Mouse (Mus musculus): ENCODE data around the gene Myadml2. TPM values are rescaled to one million over a fixed set of nuclear protein-coding genes. Genes with fewer than 3 reads are reported as not detected.
"Not testable (repeated sequence)": the region's sequence is repeated elsewhere in the genome, so short reads cannot be mapped to it uniquely, and the experiment has no call there.

The Myadml2 gene
- not detected for total RNA-seq (2021)
- long read RNA-seq, experiment 1, partial matches to known transcripts = 0 of 3 reads
- long read RNA-seq, experiment 1, other reads (novel, unspliced or antisense) = 3 of 3 reads
- long read RNA-seq, experiment 2 = 0 reads

GRCm38 (mm10) chr11:120648001-120648476 lies at the start of gene Myadml2:
Gene Myadml2 (minus strand): TSS chr11:120648158.
- DNase-seq = peak in 1 of 2 experiments; percentile 38

DNA sequence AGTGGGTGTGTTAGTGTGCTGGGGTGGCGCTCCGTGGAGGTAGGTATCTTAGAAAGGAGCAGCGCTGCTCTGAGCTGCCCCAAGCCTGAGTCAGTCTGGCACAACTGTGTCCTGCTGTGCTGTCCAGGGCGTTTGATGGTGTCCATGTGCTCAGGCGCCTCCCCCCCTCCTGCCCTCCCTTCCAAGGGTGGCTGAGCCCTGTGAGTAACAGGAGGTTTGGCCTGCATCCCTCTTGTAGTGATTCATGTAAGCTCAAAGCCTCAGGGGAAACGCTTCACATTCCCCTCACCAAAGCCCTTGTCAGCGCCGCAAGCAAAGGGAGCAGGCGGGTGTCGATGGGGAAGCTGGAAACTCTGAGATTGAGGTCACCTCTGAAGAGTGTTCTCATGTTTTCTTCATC lies 49.8 kb upstream of the Myadml2 start:
- DNase-seq = peak; percentile 87 to 88

GRCm38 (mm10) chr11:120696568-120696967 lies 48.6 kb upstream of the Myadml2 start:
- no peak for DNase-seq

DNA sequence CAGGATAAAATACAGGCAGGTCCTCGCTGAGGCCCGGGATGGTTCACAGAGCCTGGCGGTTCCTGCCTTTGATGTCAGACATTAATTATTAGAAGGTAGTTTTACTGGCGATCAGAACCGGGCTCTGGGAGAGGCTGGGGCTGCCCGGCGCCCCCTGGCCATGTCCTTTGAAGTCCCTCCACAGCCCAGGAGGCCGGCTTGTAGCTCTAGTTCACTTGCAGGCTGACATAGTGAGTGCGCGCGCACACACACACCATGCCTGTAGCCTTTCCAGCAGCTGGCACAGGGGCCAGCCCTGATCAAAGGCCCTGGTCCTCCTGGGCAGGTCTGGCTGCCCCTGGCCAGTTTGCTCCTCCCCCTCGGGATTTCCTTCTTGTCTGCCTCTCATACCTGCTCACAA lies 47.7 kb upstream of the Myadml2 start:
- peak; percentile 52 to 63 for DNase-seq

- peak; percentile 49 to 65 for DNase-seq
Observed at GRCm38 (mm10) chr11:120695184-120695583, 47.2 kb upstream of the Myadml2 start.

- DNase-seq = peak in 1 of 2 experiments; percentile 9
Observed at GRCm38 (mm10) chr11:120693461-120693860, 45.5 kb upstream of the Myadml2 start.

- peak; percentile 62 to 75 for DNase-seq
Observed at GRCm38 (mm10) chr11:120692471-120693011, 44.6 kb upstream of the Myadml2 start.

GRCm38 (mm10) chr11:120689365-120689764 lies 41.4 kb upstream of the Myadml2 start:
- peak in 1 of 2 experiments; percentile 0 for DNase-seq

DNA sequence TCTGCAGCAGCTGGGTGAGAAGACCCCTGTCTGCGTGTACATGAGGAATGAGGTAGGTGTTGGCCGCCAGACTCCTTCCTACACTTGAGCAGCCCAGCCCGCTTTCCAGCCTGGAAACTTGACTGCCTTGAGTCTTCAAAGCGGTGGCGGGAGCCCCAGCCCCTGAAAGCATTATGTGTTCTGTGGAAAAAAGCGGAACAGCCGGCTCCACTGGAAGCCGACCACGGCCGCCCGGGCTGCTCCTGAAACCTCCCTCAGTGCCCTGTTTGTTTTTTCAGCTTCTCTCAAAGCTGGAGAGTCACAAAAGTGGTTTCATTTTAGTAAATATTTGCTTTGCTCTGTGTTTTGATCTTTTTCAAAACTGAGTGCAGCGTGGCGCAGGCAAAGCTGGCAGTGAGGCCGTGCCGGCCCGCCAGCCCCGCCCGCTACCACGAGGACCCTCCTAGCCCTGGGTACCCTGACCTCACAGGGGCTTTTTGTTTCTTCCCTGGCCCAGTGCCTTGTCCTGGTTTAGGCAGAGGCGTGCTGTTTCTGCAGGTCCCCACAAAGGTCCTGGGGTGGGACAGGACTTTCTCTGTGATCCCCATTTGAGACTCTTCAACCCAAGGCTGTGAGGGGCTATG lies 38.8 kb upstream of the Myadml2 start:
- DNase-seq = no peak

DNA sequence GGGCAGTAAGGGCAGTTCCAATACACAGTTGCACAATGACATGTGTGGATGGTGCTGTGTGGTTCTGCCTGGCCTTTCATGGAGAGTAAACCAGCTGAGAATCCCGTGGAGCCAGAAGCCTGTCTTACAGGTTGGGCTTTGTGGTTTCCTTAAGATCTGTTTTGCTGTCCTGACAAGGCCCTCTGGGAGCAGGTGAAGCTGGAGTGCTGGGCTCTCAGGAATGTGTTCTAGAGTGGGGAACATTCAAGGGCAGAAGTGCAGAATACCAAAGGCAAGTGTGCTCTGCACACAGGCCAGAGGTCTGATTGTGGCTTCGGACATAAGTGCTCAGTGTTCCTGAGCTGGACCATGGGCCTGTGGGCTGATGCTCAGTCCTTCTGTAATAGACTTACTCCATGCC lies 36.7 kb upstream of the Myadml2 start:
- no peak for DNase-seq

- DNase-seq = no peak
Observed at GRCm38 (mm10) chr11:120684086-120684485, 36.1 kb upstream of the Myadml2 start.

DNA sequence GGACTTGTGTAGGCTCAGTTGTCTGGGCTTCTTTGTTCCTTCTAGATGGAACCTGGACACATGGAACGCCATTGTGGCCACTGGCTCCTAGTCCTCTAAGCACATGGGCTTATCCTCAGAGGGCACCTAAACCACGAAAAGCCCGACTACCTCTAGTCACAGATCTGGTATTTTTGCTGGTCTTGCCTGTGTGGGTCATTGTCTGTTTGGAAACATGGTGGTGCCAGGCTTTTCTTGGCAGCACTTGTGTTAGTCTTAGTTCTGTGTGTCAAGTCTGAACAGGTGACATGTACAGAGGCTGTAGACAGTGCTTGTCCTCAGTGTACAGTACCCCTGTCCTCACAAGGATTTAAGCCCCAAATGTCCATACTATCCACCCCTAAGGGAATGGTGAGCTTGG lies 35.6 kb upstream of the Myadml2 start:
- DNase-seq = no peak

- no peak for DNase-seq
Observed at GRCm38 (mm10) chr11:120682683-120683082, 34.7 kb upstream of the Myadml2 start.

GRCm38 (mm10) chr11:120679909-120680308 lies 32.0 kb upstream of the Myadml2 start:
- no peak for DNase-seq

DNA sequence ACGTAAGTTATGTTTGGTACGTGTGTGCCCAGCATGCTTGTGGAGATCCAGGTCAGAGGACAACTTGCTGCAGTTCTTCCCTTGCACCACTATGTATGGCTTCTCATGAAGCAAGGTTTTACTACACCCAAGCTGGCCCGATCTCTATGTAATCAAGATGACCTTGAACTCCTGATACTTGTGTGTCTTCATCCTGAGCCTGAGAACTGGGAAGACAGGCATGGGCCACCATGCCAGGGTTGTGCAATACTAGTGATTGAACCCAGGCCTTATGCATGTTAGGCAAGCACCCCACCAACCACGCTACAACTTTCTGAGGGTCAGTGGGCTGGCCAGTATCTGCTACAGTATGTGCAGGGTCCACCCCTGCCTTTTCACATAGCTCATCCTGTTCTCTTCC lies 29.0 kb upstream of the Myadml2 start:
- peak; percentile 44 to 62 for DNase-seq

DNA sequence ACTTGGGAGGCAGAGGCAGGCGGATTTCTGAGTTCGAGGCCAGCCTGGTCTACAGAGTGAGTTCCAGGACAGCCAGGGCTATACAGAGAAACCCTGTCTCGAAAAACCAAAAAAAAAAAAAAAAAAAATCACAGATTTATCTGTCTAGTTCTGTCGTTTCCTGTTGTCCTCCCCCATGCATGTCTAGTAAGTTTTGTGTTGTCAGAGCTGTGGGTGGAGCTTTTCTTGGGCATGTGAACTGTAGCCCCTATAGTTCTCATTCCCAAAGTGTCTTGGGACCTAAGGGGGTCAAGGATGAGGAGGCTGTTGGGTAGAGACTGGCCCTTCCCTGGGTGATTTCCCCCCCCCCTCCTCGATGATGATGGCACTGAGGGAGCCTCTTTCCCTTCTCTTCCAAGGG lies 27.9 kb upstream of the Myadml2 start:
- not testable (repeated sequence) for DNase-seq

- DNase-seq = no peak
Observed at GRCm38 (mm10) chr11:120673594-120674122, 25.7 kb upstream of the Myadml2 start.

GRCm38 (mm10) chr11:120672687-120673593 lies 25.0 kb upstream of the Myadml2 start, which contains the start of gene Aspscr1:
Gene Aspscr1 (plus strand): TSS chr11:120672973.
- DNase-seq = peak; percentile 98 to 100

- no peak for DNase-seq
Observed at GRCm38 (mm10) chr11:120666617-120667016, 18.7 kb upstream of the Myadml2 start.

DNA sequence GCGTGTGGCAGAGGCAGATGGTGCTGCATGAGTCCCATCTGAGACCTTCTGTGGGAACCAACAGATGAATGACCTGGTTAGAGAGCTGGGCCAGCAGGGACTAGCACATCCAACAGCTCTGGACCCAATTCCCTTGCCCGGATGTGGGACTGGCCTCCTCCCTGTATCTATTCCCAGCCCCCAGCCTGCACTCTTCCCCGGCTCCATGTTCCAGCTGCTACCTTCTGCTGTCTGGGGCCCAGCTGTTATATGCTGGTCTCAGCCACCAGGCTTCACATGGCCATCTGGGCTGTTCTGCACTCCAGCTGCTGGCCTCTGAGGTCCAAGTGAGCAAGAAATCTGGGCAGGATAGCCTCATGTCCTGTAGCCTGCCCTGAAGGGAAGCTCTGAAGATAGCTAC lies 17.4 kb upstream of the Myadml2 start:
- no peak for DNase-seq

DNA sequence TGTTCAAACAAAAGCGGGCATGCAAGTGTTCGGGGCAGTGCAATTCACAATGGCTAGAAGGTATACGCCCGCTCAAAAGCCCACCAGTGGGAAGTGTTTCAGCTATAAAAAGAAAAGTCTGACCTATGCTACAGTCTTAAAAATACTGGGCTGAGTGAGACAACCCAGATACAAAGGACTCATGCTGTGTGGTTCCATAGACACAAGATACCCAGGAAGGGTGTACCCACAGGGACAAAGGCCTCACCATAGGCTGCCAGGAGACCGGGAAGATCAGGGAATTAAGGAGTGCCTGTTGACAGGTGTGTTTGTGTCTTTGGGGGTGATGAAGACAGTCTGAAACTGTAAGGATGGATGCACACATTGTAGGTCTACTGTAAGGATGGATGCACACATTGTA lies 15.8 kb upstream of the Myadml2 start:
- no peak for DNase-seq

- DNase-seq = peak in 1 of 2 experiments; percentile 26
Observed at GRCm38 (mm10) chr11:120662759-120663158, 14.8 kb upstream of the Myadml2 start.
